Mouse (Mus musculus): ENCODE results near the gene Tbc1d13. TPM values are rescaled to one million over a fixed set of nuclear protein-coding genes. Genes with fewer than 3 reads are reported as not detected.
A peak's percentile ranks its signal among the peaks of the same experiment; 100 is the strongest.
"Not testable (repeated sequence)": the region's sequence is repeated elsewhere in the genome, so short reads cannot be mapped to it uniquely, and the experiment has no call there.

The Tbc1d13 gene
- polyA plus RNA-seq, 1 experiment from 2014 or later = 5.1 TPM

DNA sequence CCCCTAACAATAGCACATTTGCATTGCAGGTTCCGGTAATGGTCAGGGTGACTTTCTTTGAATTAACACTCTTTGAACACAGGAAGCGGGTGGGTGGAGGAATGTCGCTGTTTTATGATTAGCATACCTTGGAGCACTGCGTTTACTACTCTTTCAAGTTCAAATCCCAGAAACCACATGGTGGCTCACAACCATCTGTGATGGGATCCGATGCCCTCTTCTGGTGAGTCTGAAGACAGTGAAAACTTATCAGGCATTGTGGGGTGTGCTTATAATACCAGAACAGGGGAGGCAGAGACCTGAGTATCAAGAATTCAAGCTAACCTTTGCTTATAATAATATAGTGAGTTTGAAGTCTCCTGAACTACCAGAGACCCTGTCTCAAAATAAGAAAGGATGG lies 2.3 kb upstream of the Tbc1d13 start:
- peaks cover 11% of the 10 kb centered on the region for H3K36me3 ChIP-seq
- WGBS = 59% methylated on average over 5 of the region's 5 CpGs
- not testable (repeated sequence) for H3K4me3 ChIP-seq; H3K4me2 ChIP-seq; H3K9me3 ChIP-seq; H3K27ac ChIP-seq (replicated peaks); H3K27me3 ChIP-seq (replicated peaks); ATAC-seq (ENCODE audit: extremely low read depth, insufficient number of reproducible peaks, low FRiP score, low TSS enrichment); H3K9ac ChIP-seq
- H3K4me1 ChIP-seq = peaks cover 24% of the 10 kb centered on the region

DNA sequence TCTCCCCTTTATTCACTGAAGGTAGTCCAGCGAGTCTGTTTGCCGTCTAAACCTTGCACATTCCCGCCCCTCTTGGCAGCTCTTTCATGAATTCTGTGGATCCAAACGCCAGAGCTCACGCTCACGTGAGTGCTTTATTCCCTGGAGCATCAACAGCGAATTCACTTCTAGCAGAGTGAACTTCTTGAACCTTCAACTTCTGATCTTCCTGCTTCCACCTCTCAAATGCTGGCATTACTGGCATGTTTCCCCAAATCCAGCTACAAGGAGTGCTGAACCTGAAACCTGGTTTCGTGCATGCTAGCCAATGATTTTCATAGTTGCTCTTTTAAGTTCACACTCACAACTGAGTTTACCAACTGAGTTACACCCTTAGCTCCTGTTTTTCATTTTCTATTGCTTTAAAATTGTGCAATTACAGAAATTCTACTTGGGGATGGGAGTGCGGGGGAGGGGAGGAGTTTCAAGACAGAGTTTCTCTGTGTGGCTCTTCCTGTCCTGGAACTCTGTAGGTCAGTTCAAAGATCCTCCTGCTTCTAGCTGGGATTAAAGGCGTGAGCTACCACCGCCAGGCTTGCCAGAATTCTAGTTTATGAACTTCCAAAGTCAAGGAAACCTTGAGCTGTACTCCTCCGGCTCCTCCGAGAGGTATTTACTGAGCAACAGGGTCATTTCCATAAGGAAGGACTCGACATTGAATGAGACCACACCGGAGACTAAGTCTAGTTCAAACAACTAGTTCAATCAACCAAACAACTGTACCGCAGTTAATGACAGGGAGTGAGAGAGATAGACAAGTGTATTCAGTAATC lies 539 bp upstream of the Tbc1d13 start:
- no peak for ATAC-seq (ENCODE audit: extremely low read depth, insufficient number of reproducible peaks, low FRiP score, low TSS enrichment)
- peak overlapping the region; percentile 90 for H3K27ac ChIP-seq (replicated peaks)
- 19% methylated on average over 16 of the region's 16 CpGs for WGBS

DNA sequence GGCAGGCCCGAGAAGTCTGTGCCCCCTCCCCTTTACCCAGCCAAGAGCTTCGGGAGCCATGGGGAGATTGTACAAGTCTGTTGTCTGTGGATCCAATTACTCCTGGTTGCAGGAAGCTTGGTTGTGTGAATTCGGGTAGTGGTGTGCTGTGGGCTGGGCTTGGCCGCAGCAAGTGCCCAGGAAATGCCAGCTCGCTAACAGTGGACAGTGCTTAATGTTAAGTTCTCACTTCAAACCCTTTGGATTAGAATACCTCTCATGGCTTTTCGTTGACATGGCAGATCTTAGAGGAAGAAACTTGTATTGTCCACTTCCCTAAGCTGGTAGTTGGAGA lies 799 bp downstream of the Tbc1d13 start:
- no peaks in the 10 kb centered on the region for H3K9me3 ChIP-seq
- ATAC-seq (ENCODE audit: extremely low read depth, insufficient number of reproducible peaks, low FRiP score, low TSS enrichment) = no peak
- H3K9ac ChIP-seq = peak overlapping the region; percentile 95
- peaks cover 40% of the 10 kb centered on the region for H3K36me3 ChIP-seq
- H3K4me1 ChIP-seq = peaks cover 24% of the 10 kb centered on the region
- H3K4me2 ChIP-seq = peak overlapping the region; percentile 84
- peak overlapping the region; percentile 91 for H3K4me3 ChIP-seq
- peak overlapping the region; percentile 90 for H3K27ac ChIP-seq (replicated peaks)
- no peaks in the 10 kb centered on the region for H3K27me3 ChIP-seq (replicated peaks)
- WGBS = 23% methylated on average over 6 of the region's 6 CpGs

More for the DNA sequence above, 539 bp upstream of the Tbc1d13 start:
- no peaks in the 10 kb centered on the region for H3K27me3 ChIP-seq (replicated peaks)
- H3K4me3 ChIP-seq = peak overlapping the region; percentile 91
- H3K36me3 ChIP-seq = peaks cover 29% of the 10 kb centered on the region
- H3K9ac ChIP-seq = peak overlapping the region; percentile 95
- H3K4me2 ChIP-seq = peak overlapping the region; percentile 84
- H3K4me1 ChIP-seq = peaks cover 24% of the 10 kb centered on the region
- no peaks in the 10 kb centered on the region for H3K9me3 ChIP-seq

DNA sequence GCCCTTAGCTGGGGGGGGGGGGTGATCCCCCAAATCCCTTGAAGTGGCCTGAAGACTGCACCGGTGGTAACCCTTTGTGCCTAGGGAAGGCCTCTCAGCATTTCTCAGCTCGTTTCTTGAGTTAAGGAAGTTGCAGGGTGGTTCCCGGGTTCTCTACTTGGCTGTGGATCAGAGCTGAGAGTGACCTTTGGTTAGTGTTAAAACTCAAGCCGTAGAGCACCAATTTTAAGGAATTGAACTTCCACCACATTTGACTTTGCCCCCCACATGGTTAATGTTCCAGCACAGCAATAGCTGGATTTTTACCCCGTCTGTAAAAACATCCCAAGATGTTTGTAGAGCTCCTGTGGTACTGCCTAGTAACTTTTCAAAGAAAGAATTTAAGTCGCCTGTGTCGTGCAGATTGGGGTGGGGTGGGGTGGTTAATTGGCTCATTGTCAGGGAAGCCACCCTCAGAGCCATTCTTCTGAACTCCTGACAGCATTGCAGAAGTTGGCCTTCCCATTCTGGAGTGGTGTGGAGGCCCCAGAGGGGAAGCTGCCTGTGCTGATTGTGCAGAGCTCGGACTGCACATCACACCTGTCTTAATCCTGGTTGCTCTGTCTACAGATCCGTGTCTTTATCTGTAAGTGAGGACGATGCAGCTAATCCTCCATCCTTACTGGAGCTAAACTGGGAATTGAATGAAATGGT lies 1.5 kb downstream of the Tbc1d13 start:
- Histone ChIP-seq H3K27me3 (replicated peaks) (no peaks in the 10 kb centered on the region), H3K9ac (peak overlapping the region; percentile 95), H3K4me2 (peak overlapping the region; percentile 84), H3K4me3 (peak overlapping the region; percentile 91), H3K27ac (replicated peaks) (peak overlapping the region; percentile 90), H3K9me3 (no peaks in the 10 kb centered on the region), H3K36me3 (peaks cover 45% of the 10 kb centered on the region), H3K4me1 (peaks cover 24% of the 10 kb centered on the region)
- 64% methylated on average over 10 of the region's 10 CpGs for WGBS
- no peak for ATAC-seq (ENCODE audit: extremely low read depth, insufficient number of reproducible peaks, low FRiP score, low TSS enrichment)

DNA sequence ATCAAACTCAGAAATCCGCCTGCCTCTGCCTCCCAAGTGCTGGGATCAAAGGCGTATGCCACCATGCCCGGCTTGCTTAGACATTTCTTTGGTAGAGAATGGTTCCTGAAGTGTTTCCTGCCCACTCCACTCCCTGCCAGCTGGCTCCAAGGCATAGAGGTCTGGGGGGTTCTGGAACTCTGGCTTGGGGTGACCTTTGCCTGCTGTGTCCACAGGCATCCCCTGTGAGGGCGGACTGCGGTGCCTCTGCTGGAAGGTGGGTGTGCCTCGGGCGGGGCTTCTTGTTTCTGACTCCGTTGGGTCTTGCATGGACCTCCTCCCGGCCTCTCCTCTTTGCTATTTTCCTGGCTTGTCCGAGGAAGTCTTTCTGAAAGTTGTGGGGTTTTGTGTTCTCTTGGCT lies 2.9 kb downstream of the Tbc1d13 start:
- Histone ChIP-seq H3K36me3 (peaks cover 59% of the 10 kb centered on the region), H3K4me3 (no peak overlapping the region), H3K9me3 (no peaks in the 10 kb centered on the region), H3K27ac (replicated peaks) (no peak overlapping the region), H3K4me2 (no peak overlapping the region), H3K9ac (no peak overlapping the region), H3K4me1 (peaks cover 24% of the 10 kb centered on the region), H3K27me3 (replicated peaks) (no peaks in the 10 kb centered on the region)
- WGBS = 85% methylated on average over 10 of the region's 10 CpGs
- no peak for ATAC-seq (ENCODE audit: extremely low read depth, insufficient number of reproducible peaks, low FRiP score, low TSS enrichment)

DNA sequence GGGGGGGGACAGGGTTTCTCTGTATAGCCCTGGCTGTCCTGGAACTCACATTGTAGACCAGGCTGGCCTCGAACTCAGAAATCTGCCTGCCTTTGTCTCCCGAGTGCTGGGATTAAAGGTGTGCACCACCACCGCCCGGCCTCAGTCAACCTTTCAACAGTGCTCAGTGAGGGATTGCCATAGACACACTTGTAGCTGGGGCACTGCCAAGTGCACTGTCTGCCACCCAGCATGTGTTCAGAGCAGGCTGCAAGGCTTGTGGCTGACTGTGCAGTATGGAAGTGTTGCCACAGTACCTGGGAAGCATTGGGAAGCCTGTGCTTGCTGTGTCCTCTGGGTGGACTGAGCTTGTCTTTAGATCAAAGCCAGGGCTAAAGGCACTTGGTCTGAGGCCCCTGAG lies 6.5 kb downstream of the Tbc1d13 start:
- H3K4me2 ChIP-seq; H3K27me3 ChIP-seq (replicated peaks); H3K9me3 ChIP-seq; H3K27ac ChIP-seq (replicated peaks); H3K9ac ChIP-seq; H3K4me3 ChIP-seq; H3K4me1 ChIP-seq; ATAC-seq (ENCODE audit: extremely low read depth, insufficient number of reproducible peaks, low FRiP score, low TSS enrichment): not testable (repeated sequence)
- H3K36me3 ChIP-seq = peaks cover 95% of the 10 kb centered on the region
- WGBS = 90% methylated on average over 4 of the region's 4 CpGs

DNA sequence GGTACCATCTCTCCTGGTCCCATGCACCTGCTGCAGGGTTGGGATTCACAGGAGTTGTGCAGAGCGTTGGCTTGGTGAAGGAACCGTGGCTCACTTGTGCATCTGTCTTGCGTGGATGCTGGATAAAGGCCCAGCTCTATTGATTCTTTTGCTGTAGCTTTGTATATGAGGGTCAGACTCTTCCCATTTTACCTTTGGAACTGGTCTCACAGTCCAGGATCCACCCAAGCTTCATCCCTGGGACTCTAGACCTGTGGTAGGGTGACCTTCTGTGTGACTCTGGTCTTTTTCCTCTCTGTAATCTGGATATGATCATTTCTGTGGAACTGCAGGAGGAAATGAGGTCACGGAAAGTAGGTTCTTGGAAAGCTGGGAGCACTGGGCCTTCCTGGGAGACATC lies 10.9 kb downstream of the Tbc1d13 start:
- H3K36me3 ChIP-seq = peaks cover 97% of the 10 kb centered on the region
- H3K27ac ChIP-seq (replicated peaks) = no peak overlapping the region
- no peaks in the 10 kb centered on the region for H3K27me3 ChIP-seq (replicated peaks)
- ATAC-seq (ENCODE audit: extremely low read depth, insufficient number of reproducible peaks, low FRiP score, low TSS enrichment) = no peak
- no peak overlapping the region for H3K4me3 ChIP-seq
- no peaks in the 10 kb centered on the region for H3K9me3 ChIP-seq
- H3K4me1 ChIP-seq = no peaks in the 10 kb centered on the region
- WGBS = 91% methylated on average over 4 of the region's 4 CpGs
- no peak overlapping the region for H3K4me2 ChIP-seq
- H3K9ac ChIP-seq = no peak overlapping the region

DNA sequence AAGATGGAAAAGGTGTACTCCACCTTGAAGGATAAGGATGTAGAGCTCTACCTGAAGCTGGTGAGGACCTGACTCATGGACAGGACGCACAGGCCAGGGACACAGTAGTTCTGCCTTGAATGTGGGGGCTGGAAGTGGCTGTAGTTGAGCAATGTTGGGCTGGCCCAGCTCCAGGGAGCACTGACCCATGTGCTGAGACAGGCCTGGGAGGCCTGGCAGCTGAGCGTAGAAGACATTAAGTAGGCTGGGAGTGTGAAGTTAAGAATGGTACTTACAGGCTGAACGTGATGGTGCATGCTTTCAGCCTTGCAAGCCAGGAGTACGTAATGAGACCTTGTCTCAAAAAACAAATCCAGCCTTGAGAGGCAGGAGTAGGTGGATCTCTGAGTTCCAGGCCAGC lies 13.9 kb downstream of the Tbc1d13 start:
- peaks cover 95% of the 10 kb centered on the region for H3K36me3 ChIP-seq
- no peak for ATAC-seq (ENCODE audit: extremely low read depth, insufficient number of reproducible peaks, low FRiP score, low TSS enrichment)

DNA sequence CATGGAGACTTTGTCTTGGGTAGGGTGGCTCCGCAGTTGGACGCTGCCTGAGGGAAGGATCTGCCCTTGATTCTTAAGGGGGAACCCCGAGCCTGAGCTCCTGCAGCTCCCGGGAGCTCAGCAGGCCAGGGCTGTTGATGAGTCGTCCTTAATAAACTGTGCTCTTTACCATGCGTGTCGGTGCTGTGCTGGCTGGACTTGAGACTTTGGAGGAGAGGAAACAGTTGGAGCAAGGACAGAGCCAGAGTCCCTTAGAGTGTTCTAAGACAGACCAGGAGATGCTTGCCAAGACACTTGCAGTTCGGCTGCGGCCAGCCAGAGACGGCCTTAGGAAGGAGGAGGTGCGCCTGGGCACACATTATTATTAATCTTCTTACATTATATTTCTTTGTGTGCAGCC lies 18.3 kb downstream of the Tbc1d13 start:
- no peak overlapping the region for H3K4me3 ChIP-seq
- peaks cover 52% of the 10 kb centered on the region for H3K36me3 ChIP-seq
- 83% methylated on average over 11 of the region's 11 CpGs for WGBS
- H3K9ac ChIP-seq = no peak overlapping the region
- H3K27me3 ChIP-seq (replicated peaks) = no peaks in the 10 kb centered on the region
- H3K4me2 ChIP-seq = no peak overlapping the region
- no peak for ATAC-seq (ENCODE audit: extremely low read depth, insufficient number of reproducible peaks, low FRiP score, low TSS enrichment)
- no peaks in the 10 kb centered on the region for H3K9me3 ChIP-seq
- no peaks in the 10 kb centered on the region for H3K4me1 ChIP-seq
- no peak overlapping the region for H3K27ac ChIP-seq (replicated peaks)

More for the DNA sequence above, 13.9 kb downstream of the Tbc1d13 start:
- Histone ChIP-seq H3K27me3 (replicated peaks) (no peaks in the 10 kb centered on the region), H3K4me3 (no peak overlapping the region), H3K4me2 (no peak overlapping the region), H3K27ac (replicated peaks) (no peak overlapping the region), H3K4me1 (no peaks in the 10 kb centered on the region), H3K9me3 (no peaks in the 10 kb centered on the region), H3K9ac (no peak overlapping the region)
- 90% methylated on average over 4 of the region's 4 CpGs for WGBS

DNA sequence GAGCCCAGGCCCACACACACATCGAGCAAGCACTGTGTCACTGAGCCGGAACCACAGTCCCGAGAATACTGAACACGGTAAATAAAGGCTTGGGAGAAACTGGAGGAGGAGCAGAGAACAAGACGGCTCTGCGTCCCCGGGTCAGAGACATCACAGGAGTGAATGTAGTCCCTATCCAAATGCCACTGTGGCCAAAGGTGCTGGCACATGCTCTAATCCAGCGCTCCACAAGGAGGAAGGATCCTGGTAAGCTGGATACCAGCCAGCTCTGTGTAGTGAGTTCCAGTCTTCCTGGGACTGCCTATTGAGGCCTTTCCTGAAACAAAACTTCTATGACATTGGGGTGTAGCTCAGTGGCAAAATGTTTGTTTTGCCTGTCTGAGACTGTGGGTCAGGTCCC lies 19.1 kb downstream of the Tbc1d13 start:
- H3K27ac ChIP-seq (replicated peaks) = no peak overlapping the region
- H3K27me3 ChIP-seq (replicated peaks) = no peaks in the 10 kb centered on the region
- H3K9me3 ChIP-seq = no peaks in the 10 kb centered on the region
- peaks cover 44% of the 10 kb centered on the region for H3K36me3 ChIP-seq
- ATAC-seq (ENCODE audit: extremely low read depth, insufficient number of reproducible peaks, low FRiP score, low TSS enrichment) = no peak
- H3K4me1 ChIP-seq = no peaks in the 10 kb centered on the region
- H3K9ac ChIP-seq = no peak overlapping the region
- H3K4me2 ChIP-seq = no peak overlapping the region
- no peak overlapping the region for H3K4me3 ChIP-seq
- WGBS = 77% methylated on average over 8 of the region's 8 CpGs

DNA sequence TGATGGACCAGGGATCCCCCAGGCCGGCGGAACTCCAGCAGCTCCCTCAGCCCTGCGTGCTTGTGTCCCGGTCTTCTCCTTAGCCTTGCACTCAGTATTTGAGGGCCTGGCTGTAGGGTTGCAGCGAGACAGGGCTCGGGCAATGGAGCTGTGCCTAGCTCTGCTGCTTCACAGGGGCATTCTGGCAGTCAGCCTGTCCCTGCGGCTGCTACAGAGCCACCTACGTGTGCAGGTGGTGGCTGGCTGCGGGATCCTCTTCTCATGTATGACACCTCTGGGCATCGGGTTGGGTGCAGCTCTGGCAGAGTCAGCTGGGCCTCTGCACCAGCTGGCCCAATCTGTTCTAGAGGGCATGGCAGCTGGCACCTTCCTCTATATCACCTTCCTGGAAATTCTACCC lies 26.3 kb downstream of the Tbc1d13 start:
- H3K4me3 ChIP-seq; H3K9ac ChIP-seq; H3K4me1 ChIP-seq; H3K9me3 ChIP-seq; ATAC-seq (ENCODE audit: extremely low read depth, insufficient number of reproducible peaks, low FRiP score, low TSS enrichment); H3K27ac ChIP-seq (replicated peaks); H3K27me3 ChIP-seq (replicated peaks); H3K36me3 ChIP-seq; H3K4me2 ChIP-seq: not testable (repeated sequence)
- WGBS = 73% methylated on average over 7 of the region's 10 CpGs

DNA sequence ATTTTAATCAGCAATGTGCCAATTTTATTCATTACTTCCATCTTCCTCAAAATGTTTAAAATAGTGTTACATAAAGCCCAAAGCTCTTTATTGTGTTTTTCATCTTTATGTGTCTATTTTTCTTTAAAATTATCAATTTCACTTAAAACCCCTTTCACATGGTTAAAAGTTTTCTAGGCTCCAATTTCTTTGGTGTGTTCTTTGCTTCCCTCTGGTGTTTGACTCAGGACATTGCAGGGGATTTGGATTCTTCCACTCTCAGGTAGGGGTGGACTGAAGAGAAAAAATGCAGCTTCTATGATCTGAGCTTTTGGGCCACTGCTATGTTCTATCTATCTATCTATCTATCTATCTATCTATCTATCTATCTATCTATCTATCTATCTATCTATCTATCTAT lies 28.3 kb downstream of the Tbc1d13 start:
- Histone ChIP-seq H3K4me1 (no peaks in the 10 kb centered on the region), H3K4me2 (no peak overlapping the region), H3K4me3 (no peak overlapping the region), H3K9me3 (peaks cover 13% of the 10 kb centered on the region), H3K27me3 (replicated peaks) (no peaks in the 10 kb centered on the region), H3K36me3 (no peaks in the 10 kb centered on the region), H3K9ac (no peak overlapping the region), H3K27ac (replicated peaks) (no peak overlapping the region)
- ATAC-seq (ENCODE audit: extremely low read depth, insufficient number of reproducible peaks, low FRiP score, low TSS enrichment) = no peak
